Mouse (Mus musculus) cerebellum, adult 9-11 months (tissue): ENCODE measurements around the gene Gm11361.

Experiments
- DNase-seq: peaks from one replicate; pipeline ENCODE4 v3.0.0; 2022

The Gm11361 gene

GRCm38 (mm10) chr13:28257228-28257627, at the start of gene Gm11361:
Gm11361 (plus strand) TSS chr13:28257528.
- DNase-seq = no peak

- no peak for DNase-seq
These were observed 7.1 kb downstream of the Gm11361 start for GRCm38 (mm10) chr13:28264399-28264798.

GRCm38 (mm10) chr13:28287368-28287767, 30.0 kb downstream of the Gm11361 start:
- no peak for DNase-seq

GRCm38 (mm10) chr13:28294272-28294671, 36.9 kb downstream of the Gm11361 start:
- DNase-seq = no peak

GRCm38 (mm10) chr13:28294757-28295361, 37.5 kb downstream of the Gm11361 start:
- no peak for DNase-seq

GRCm38 (mm10) chr13:28295492-28295891, 38.2 kb downstream of the Gm11361 start:
- DNase-seq = no peak

- no peak for DNase-seq
These were observed 39.8 kb downstream of the Gm11361 start for GRCm38 (mm10) chr13:28297098-28297497.

GRCm38 (mm10) chr13:28297577-28297976, 40.2 kb downstream of the Gm11361 start:
- DNase-seq = no peak
